In genomic region chr5:31254901-31255300, GRCm38 (mm10) we compare ENCODE assay signal across 17 mouse cellular contexts. TPM values are rescaled to one million over a fixed set of nuclear protein-coding genes. Genes with fewer than 3 reads are reported as not detected.
A peak's percentile ranks its signal among the peaks of the same experiment; 100 is the strongest.
DNase-seq lines count a peak whose midpoint lies in the region; ATAC-seq and TF ChIP-seq lines count a peak whose summit lies in the region.
"Had no signal": no experiment of that assay in that cellular context is flagged by ENCODE, and none has a peak within 500 bp of the region (broad histone marks: within the 10 kb centered on the region; RNA-seq: fewer than 3 reads in every experiment).

No protein-coding gene starts in this region.

- ATAC-seq in heart, embryonic 13.5 days (ENCODE audit: extremely low read depth, insufficient number of reproducible peaks, low FRiP score, low TSS enrichment): no peak
- ATAC-seq in liver, embryonic 12.5 days: no peak
- ATAC-seq in liver, postnatal 0 days: no peak
- ATAC-seq in intestine, embryonic 14.5 days (replicated peaks; ENCODE audit: low FRiP score, low TSS enrichment, low read depth): no peak
- ATAC-seq in megakaryocyte-erythroid progenitor cell, adult 5-6 weeks (replicated peaks; ENCODE audit: low FRiP score, low TSS enrichment, poor library complexity, severe bottlenecking): peak; percentile 79
- ATAC-seq in monocyte, adult 5-6 weeks (replicated peaks; ENCODE audit: insufficient number of reproducible peaks, low FRiP score, low TSS enrichment, poor library complexity, severe bottlenecking): no peak
- ATAC-seq: forebrain, embryonic 14.5 days; midbrain, embryonic 15.5 days had no signal

- H3K4me2 ChIP-seq in heart, embryonic 13.5 days: no peak overlapping the region
- H3K4me2 ChIP-seq in liver, embryonic 12.5 days: no peak overlapping the region
- no peak overlapping the region for H3K4me2 ChIP-seq in liver, postnatal 0 days (ENCODE audit: low read depth, low read length)
- 0 out of 2 replicates have a peak overlapping the region, but pooled peaks have one; percentile 42 for H3K4me2 ChIP-seq in intestine, embryonic 14.5 days (ENCODE audit: low read length)
- H3K4me2 ChIP-seq: hindbrain, embryonic 15.5 days; midbrain, embryonic 15.5 days had no signal

- no peak overlapping the region for H3K4me3 ChIP-seq in heart, embryonic 13.5 days
- H3K4me3 ChIP-seq in liver, embryonic 12.5 days: no peak overlapping the region
- no peak overlapping the region for H3K4me3 ChIP-seq in liver, postnatal 0 days (ENCODE audit: low read depth, low read length)
- H3K4me3 ChIP-seq in intestine, embryonic 14.5 days (ENCODE audit: low read depth, low read length): no peak overlapping the region
- H3K4me3 ChIP-seq: hindbrain, embryonic 15.5 days; midbrain, embryonic 15.5 days had no signal

- peaks cover 38% of the 10 kb centered on the region for H3K4me1 ChIP-seq in heart, embryonic 13.5 days
- peaks cover 27% of the 10 kb centered on the region for H3K4me1 ChIP-seq in liver, embryonic 12.5 days
- peaks cover 4% of the 10 kb centered on the region for H3K4me1 ChIP-seq in liver, postnatal 0 days (ENCODE audit: insufficient read depth)
- H3K4me1 ChIP-seq in intestine, embryonic 14.5 days (replicated peaks; ENCODE audit: control insufficient read depth, insufficient read depth, low read length): peaks cover 14% of the 10 kb centered on the region

- H3K27ac ChIP-seq in heart, embryonic 13.5 days (replicated peaks): peak overlapping the region; percentile 56; the same call in 1 of the 2 replicates
- H3K27ac ChIP-seq in liver, embryonic 12.5 days: no peak overlapping the region
- H3K27ac ChIP-seq in liver, postnatal 0 days (ENCODE audit: low read depth): no peak overlapping the region
- H3K27ac ChIP-seq in intestine, embryonic 14.5 days (ENCODE audit: low read depth): peak overlapping the region; percentile 1; the same call in 1 of the 2 replicates
- H3K27ac ChIP-seq: hindbrain, embryonic 15.5 days; midbrain, embryonic 15.5 days had no signal

- no peak for TF ChIP-seq EP300 in liver, postnatal 0 days (IDR thresholded peaks at IDR 0.05; ENCODE audit: low read depth)

- H3K9me3 ChIP-seq in heart, embryonic 13.5 days: no peaks in the 10 kb centered on the region
- H3K9me3 ChIP-seq in liver, embryonic 12.5 days (replicated peaks): no peaks in the 10 kb centered on the region
- no peaks in the 10 kb centered on the region for H3K9me3 ChIP-seq in liver, postnatal 0 days (ENCODE audit: low read length)
- no peaks in the 10 kb centered on the region for H3K9me3 ChIP-seq in intestine, embryonic 14.5 days (ENCODE audit: control insufficient read depth, low read length)
- H3K9me3 ChIP-seq: hindbrain, embryonic 15.5 days; midbrain, embryonic 15.5 days had no signal

- H3K27me3 ChIP-seq in heart, embryonic 13.5 days (replicated peaks): no peaks in the 10 kb centered on the region
- no peaks in the 10 kb centered on the region for H3K27me3 ChIP-seq in liver, embryonic 12.5 days (replicated peaks)
- no peaks in the 10 kb centered on the region for H3K27me3 ChIP-seq in liver, postnatal 0 days (ENCODE audit: insufficient read depth, low read length)
- H3K27me3 ChIP-seq in intestine, embryonic 14.5 days (replicated peaks; ENCODE audit: control insufficient read depth, insufficient read depth, low read length): no peaks in the 10 kb centered on the region
- H3K27me3 ChIP-seq: hindbrain, embryonic 15.5 days; midbrain, embryonic 15.5 days had no signal

- H3K36me3 ChIP-seq in heart, embryonic 13.5 days: peaks cover 92% of the 10 kb centered on the region
- H3K36me3 ChIP-seq in liver, embryonic 12.5 days: peaks cover 52% of the 10 kb centered on the region
- H3K36me3 ChIP-seq in liver, postnatal 0 days (replicated peaks; ENCODE audit: insufficient read depth, low read length): peaks cover 22% of the 10 kb centered on the region
- peaks cover 82% of the 10 kb centered on the region for H3K36me3 ChIP-seq in intestine, embryonic 14.5 days (ENCODE audit: control insufficient read depth, insufficient read depth, low read length)

- WGBS in heart, embryonic 13.5 days: 72% methylated on average over 8 of the region's 8 CpGs
- WGBS in liver, embryonic 12.5 days (ENCODE audit: insufficient replicate concordance): 62% methylated on average over 8 of the region's 8 CpGs
- WGBS in liver, postnatal 0 days (ENCODE audit: insufficient replicate concordance): 65% methylated on average over 8 of the region's 8 CpGs
- 84% methylated on average over 8 of the region's 8 CpGs for WGBS in intestine, embryonic 14.5 days

- no peak for TF ChIP-seq CTCF in liver, postnatal 0 days (IDR thresholded peaks at IDR 0.05; ENCODE audit: low read depth)

- no peak for DNase-seq in heart, adult 8-10 months (ENCODE audit: low spot score)
- DNase-seq in liver, postnatal 0 days: no peak
- DNase-seq in intestine, embryonic 14.5 days (ENCODE audit: low spot score): peak; percentile 48
- DNase-seq in layer of hippocampus, adult 11-12 months (ENCODE audit: low spot score): no peak
- DNase-seq: cerebellum, adult 9-10 months; right cerebral cortex, postnatal 25 days; thymus, postnatal 14 days had no signal

- H3K9ac ChIP-seq in heart, embryonic 13.5 days: peak overlapping the region; percentile 21; the same call in 1 of the 2 replicates
- peak overlapping the region; percentile 12; the same call in 1 of the 2 replicates for H3K9ac ChIP-seq in liver, embryonic 12.5 days
- no peak overlapping the region for H3K9ac ChIP-seq in liver, postnatal 0 days (replicated peaks)
- no peak overlapping the region for H3K9ac ChIP-seq in intestine, embryonic 14.5 days (ENCODE audit: low read length)
- H3K9ac ChIP-seq: hindbrain, embryonic 15.5 days; midbrain, embryonic 15.5 days had no signal

RNA-seq across cellular contexts. Expression of gene Krtcap3, which starts 3.4 kb away (rescaled TPM):
- 6.0 and 7.4 TPM in 2 replicates for polyA plus RNA-seq in heart, embryonic 13.5 days (2015; fragmentation: Nextera tagmentation; extraction: Ambion mirVana)
- total RNA-seq in heart, adult 8-10 months (2022): 1 to 10 TPM; 1.3 to 2.5 (median 1.6) TPM
- 4.6 and 6.1 TPM in 2 replicates for polyA plus RNA-seq in liver, embryonic 12.5 days (2016; fragmentation: Nextera tagmentation; extraction: Ambion mirVana)
- 6.5 and 7.5 TPM in 2 replicates for polyA plus RNA-seq in liver, postnatal 0 days (2015; fragmentation: Nextera tagmentation; extraction: Ambion mirVana)
- polyA plus RNA-seq in intestine, embryonic 14.5 days (2014; fragmentation: Nextera tagmentation; extraction: Ambion mirVana): 59.4 and 71.9 TPM in 2 replicates
- 0.72 and 7.6 TPM in 2 replicates for total RNA-seq in megakaryocyte-erythroid progenitor cell, adult 5-6 weeks (2014; fragmentation: Nextera tagmentation)
- 2.5 and 8.8 TPM in 2 replicates for total RNA-seq in megakaryocyte-erythroid progenitor cell, adult 5-6 weeks (2017)
- 2.5 to 14.9 TPM (median 12.9 TPM) in 3 replicates for total RNA-seq in monocyte, adult 5-6 weeks (2017)

RNA-seq across cellular contexts. Expression of gene Gm9970, which starts 13.9 kb away (rescaled TPM):
- polyA plus RNA-seq in heart, embryonic 13.5 days (2015; fragmentation: Nextera tagmentation; extraction: Ambion mirVana): 0.68 TPM in 1 of 2 replicates, not detected in the other
- under 1 TPM in 2 of 4 experiments, not detected in 2; 0.72 to 0.87 TPM for total RNA-seq in heart, adult 8-10 months (2022)
- not detected in 2 replicates for polyA plus RNA-seq in liver, embryonic 12.5 days (2016; fragmentation: Nextera tagmentation; extraction: Ambion mirVana)
- 0.28 TPM in 1 of 2 replicates, not detected in the other for polyA plus RNA-seq in liver, postnatal 0 days (2015; fragmentation: Nextera tagmentation; extraction: Ambion mirVana)
- polyA plus RNA-seq in intestine, embryonic 14.5 days (2014; fragmentation: Nextera tagmentation; extraction: Ambion mirVana): 0.48 and 0.60 TPM in 2 replicates
- not detected in 2 replicates for total RNA-seq in megakaryocyte-erythroid progenitor cell, adult 5-6 weeks (2014; fragmentation: Nextera tagmentation)
- not detected in 2 replicates for total RNA-seq in megakaryocyte-erythroid progenitor cell, adult 5-6 weeks (2017)
- total RNA-seq in monocyte, adult 5-6 weeks (2017): not detected in 3 replicates
- total RNA-seq: granulocyte monocyte progenitor cell, adult 5-6 weeks; liver, adult 2 months; MEL had no signal
- polyA plus RNA-seq: liver, adult 2 months had no signal

RNA-seq across cellular contexts. Expression of gene Nrbp1, which starts 14.2 kb away (rescaled TPM):
- 124 and 132 TPM in 2 replicates for polyA plus RNA-seq in heart, embryonic 13.5 days (2015; fragmentation: Nextera tagmentation; extraction: Ambion mirVana)
- 10 to 100 TPM; 75.9 to 87.9 (median 81.8) TPM for total RNA-seq in heart, adult 8-10 months (2022)
- 60.1 and 64.8 TPM in 2 replicates for polyA plus RNA-seq in liver, embryonic 12.5 days (2016; fragmentation: Nextera tagmentation; extraction: Ambion mirVana)
- 42.9 and 43.0 TPM in 2 replicates for polyA plus RNA-seq in liver, postnatal 0 days (2015; fragmentation: Nextera tagmentation; extraction: Ambion mirVana)
- polyA plus RNA-seq in intestine, embryonic 14.5 days (2014; fragmentation: Nextera tagmentation; extraction: Ambion mirVana): 138 and 158 TPM in 2 replicates
- 43.4 and 51.1 TPM in 2 replicates for total RNA-seq in megakaryocyte-erythroid progenitor cell, adult 5-6 weeks (2014; fragmentation: Nextera tagmentation)
- total RNA-seq in megakaryocyte-erythroid progenitor cell, adult 5-6 weeks (2017): 64.9 and 75.5 TPM in 2 replicates
- 322 to 390 TPM (median 323 TPM) in 3 replicates for total RNA-seq in monocyte, adult 5-6 weeks (2017)

RNA-seq across cellular contexts. Expression of gene Ppm1g, which starts 34.4 kb away (rescaled TPM):
- polyA plus RNA-seq in heart, embryonic 13.5 days (2015; fragmentation: Nextera tagmentation; extraction: Ambion mirVana): 101 and 107 TPM in 2 replicates
- total RNA-seq in heart, adult 8-10 months (2022): 10 to 100 TPM; 45.3 to 71.9 (median 57.3) TPM
- 195 and 204 TPM in 2 replicates for polyA plus RNA-seq in liver, embryonic 12.5 days (2016; fragmentation: Nextera tagmentation; extraction: Ambion mirVana)
- 49.4 and 56.9 TPM in 2 replicates for polyA plus RNA-seq in liver, postnatal 0 days (2015; fragmentation: Nextera tagmentation; extraction: Ambion mirVana)
- polyA plus RNA-seq in intestine, embryonic 14.5 days (2014; fragmentation: Nextera tagmentation; extraction: Ambion mirVana): 139 and 145 TPM in 2 replicates
- 295 and 300 TPM in 2 replicates for total RNA-seq in megakaryocyte-erythroid progenitor cell, adult 5-6 weeks (2014; fragmentation: Nextera tagmentation)
- total RNA-seq in megakaryocyte-erythroid progenitor cell, adult 5-6 weeks (2017): 329 and 355 TPM in 2 replicates
- total RNA-seq in monocyte, adult 5-6 weeks (2017): 124 to 184 TPM (median 154 TPM) in 3 replicates

RNA-seq across cellular contexts. Expression of gene Ift172, which starts 36.0 kb away (rescaled TPM):
- 21.8 and 22.6 TPM in 2 replicates for polyA plus RNA-seq in heart, embryonic 13.5 days (2015; fragmentation: Nextera tagmentation; extraction: Ambion mirVana)
- total RNA-seq in heart, adult 8-10 months (2022): 10 to 100 TPM; 33.9 to 50.7 (median 42.3) TPM
- polyA plus RNA-seq in liver, embryonic 12.5 days (2016; fragmentation: Nextera tagmentation; extraction: Ambion mirVana): 8.7 and 10.3 TPM in 2 replicates
- polyA plus RNA-seq in liver, postnatal 0 days (2015; fragmentation: Nextera tagmentation; extraction: Ambion mirVana): 2.3 and 2.7 TPM in 2 replicates
- 29.5 and 30.6 TPM in 2 replicates for polyA plus RNA-seq in intestine, embryonic 14.5 days (2014; fragmentation: Nextera tagmentation; extraction: Ambion mirVana)
- total RNA-seq in megakaryocyte-erythroid progenitor cell, adult 5-6 weeks (2014; fragmentation: Nextera tagmentation): 26.2 and 32.8 TPM in 2 replicates
- 10.7 and 18.0 TPM in 2 replicates for total RNA-seq in megakaryocyte-erythroid progenitor cell, adult 5-6 weeks (2017)
- total RNA-seq in monocyte, adult 5-6 weeks (2017): 18.6 to 39.4 TPM (median 21.2 TPM) in 3 replicates

Comparison
In these comparisons a context has a peak if more than half of its experiments do, and no peak if none do; other contexts are left out.
1. H3K9ac ChIP-seq: peak in heart, embryonic 13.5 days (single experiment) and liver, embryonic 12.5 days (single experiment); none in liver, postnatal 0 days (single experiment) and intestine, embryonic 14.5 days (single experiment).
2. H3K27ac ChIP-seq: peak in heart, embryonic 13.5 days (single experiment) and intestine, embryonic 14.5 days (single experiment); none in liver, embryonic 12.5 days (single experiment) and liver, postnatal 0 days (single experiment).